Mouse (Mus musculus): Measurements from ENCODE around the gene Atp6v0e. TPM values are rescaled to one million over a fixed set of nuclear protein-coding genes. Genes with fewer than 3 reads are reported as not detected.

The Atp6v0e gene
- total and polyA plus RNA-seq, 3 experiments, result 60.9 to 143 (median 67.2) TPM

DNA sequence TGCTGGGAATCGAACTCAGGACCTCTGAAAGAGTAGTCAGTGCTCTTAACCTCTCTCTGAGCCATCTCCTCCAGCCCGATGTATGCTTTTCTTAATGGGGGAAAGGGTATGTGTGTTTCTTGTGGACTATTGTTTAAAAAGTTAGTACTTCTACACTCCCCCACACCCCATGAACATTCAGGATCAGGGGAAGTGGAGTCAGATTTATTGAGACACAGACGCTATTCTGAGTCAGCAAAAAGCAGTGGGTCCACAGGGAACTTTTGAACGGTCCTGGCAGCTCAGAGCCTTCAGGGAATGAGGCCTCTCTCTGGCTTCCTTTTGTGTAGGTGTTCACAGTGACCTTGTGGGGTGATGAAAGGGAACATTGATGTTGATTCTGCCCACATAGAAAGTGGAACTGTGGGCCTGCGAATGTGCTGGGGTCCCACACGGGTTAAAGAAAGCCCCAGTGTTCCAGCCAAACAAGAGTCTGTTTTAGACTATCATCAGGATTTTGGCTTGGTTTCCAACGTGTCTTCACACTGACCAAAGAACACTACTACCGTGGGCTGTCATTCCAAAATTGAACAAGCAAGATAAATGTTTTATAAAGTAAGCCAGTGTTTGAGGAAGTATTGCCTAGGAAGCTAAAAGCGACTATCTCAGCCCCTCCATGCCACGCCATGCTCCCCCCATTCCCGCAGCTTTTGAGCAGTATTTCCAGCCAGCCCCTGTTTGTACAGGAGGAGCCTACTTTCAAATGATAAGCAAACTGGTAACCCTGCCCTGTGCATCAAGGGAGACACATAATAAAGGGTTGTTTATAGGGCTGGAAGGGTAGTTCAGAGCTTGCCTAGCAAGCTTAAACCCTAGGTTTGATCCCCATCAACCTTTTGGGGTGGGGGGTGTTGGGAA is 42.7 kb downstream of the Atp6v0e start:
- no peak for TF ChIP-seq EP300 (IDR thresholded peaks at IDR 0.05; ENCODE audit: insufficient read depth, low read depth, low read length)
- WGBS, result 33% methylated on average over 11 of the region's 11 CpGs
- Histone ChIP-seq H3K9ac (ENCODE audit: low read depth, low read length) (no peak overlapping the region), H3K27ac (no peak overlapping the region), H3K79me2 (replicated peaks; ENCODE audit: control insufficient read depth, insufficient read depth, low read length) (no peaks in the 10 kb centered on the region), H3K4me1 (ENCODE audit: control insufficient read depth, insufficient read depth, low read length) (peaks cover 2% of the 10 kb centered on the region), H3K36me3 (ENCODE audit: control insufficient read depth, insufficient read depth, low read length) (no peaks in the 10 kb centered on the region), H3K27me3 (ENCODE audit: control insufficient read depth, insufficient read depth, low read length) (no peaks in the 10 kb centered on the region), H3K4me3 (no peak overlapping the region)
- no peak for DNase-seq
- intact Hi-C loops (cut with DNase I), result no loop called here

DNA sequence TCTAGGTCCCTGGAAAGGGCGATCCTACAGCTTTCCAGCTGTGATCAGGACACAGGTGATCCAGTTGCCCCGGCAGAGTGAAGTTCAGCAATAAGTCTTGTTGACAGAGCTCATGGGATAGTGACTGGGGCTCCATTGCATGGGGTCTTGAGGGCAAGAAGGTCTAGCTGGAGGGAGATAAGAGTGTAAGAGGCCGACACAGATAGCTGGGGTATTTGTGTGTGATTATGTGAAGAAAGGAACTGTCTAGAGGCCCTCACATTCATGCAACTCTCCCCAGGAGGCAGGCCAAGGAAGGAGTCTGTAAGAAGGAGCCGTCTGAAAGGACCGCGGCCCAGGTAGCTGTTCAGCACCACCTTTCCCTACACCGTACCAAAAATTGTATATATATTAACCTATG is 44.0 kb downstream of the Atp6v0e start:
- Histone ChIP-seq H3K4me3 (no peak overlapping the region), H3K9ac (ENCODE audit: low read depth, low read length) (no peak overlapping the region), H3K27me3 (ENCODE audit: control insufficient read depth, insufficient read depth, low read length) (no peaks in the 10 kb centered on the region), H3K27ac (no peak overlapping the region), H3K4me1 (ENCODE audit: control insufficient read depth, insufficient read depth, low read length) (peaks cover 2% of the 10 kb centered on the region; the same call in 1 of the 2 replicates), H3K36me3 (ENCODE audit: control insufficient read depth, insufficient read depth, low read length) (no peaks in the 10 kb centered on the region), H3K79me2 (replicated peaks; ENCODE audit: control insufficient read depth, insufficient read depth, low read length) (no peaks in the 10 kb centered on the region)
- WGBS, result 62% methylated on average over 7 of the region's 7 CpGs
- no peak for DNase-seq
- no peak for TF ChIP-seq CTCF (IDR thresholded peaks at IDR 0.05)
- TF ChIP-seq EP300 (IDR thresholded peaks at IDR 0.05; ENCODE audit: insufficient read depth, low read depth, low read length), result no peak
- intact Hi-C loops (cut with DNase I), result no loop called here

DNA sequence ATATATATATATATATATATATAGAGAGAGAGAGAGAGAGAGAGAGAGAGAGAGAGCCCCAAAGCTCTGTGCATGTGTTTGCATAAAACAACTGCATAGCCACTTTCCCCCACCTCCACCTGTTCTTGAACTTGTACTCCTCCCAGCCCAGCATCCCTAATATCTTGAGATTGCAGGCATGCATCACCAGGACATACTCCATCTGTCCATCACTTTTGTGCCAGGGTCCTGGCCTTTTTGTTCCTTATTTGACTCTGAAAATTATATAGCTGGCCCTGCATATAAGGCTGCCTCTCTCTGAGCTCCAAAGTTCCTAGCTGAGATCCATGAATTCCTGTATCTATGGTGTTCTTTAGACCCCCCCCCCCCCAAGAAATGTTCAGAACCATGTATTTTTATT is 45.5 kb downstream of the Atp6v0e start:
- TF ChIP-seq POLR2A (IDR thresholded peaks at IDR 0.05; ENCODE audit: insufficient read depth, low read depth, low read length) (no peak), EP300 (IDR thresholded peaks at IDR 0.05; ENCODE audit: insufficient read depth, low read depth, low read length) (no peak), CTCF (IDR thresholded peaks at IDR 0.05) (no peak)
- no peak for DNase-seq
- intact Hi-C loops (cut with DNase I), result no loop called here
- Histone ChIP-seq H3K27me3 (ENCODE audit: control insufficient read depth, insufficient read depth, low read length) (no peaks in the 10 kb centered on the region), H3K4me3 (no peak overlapping the region), H3K79me2 (replicated peaks; ENCODE audit: control insufficient read depth, insufficient read depth, low read length) (no peaks in the 10 kb centered on the region), H3K36me3 (ENCODE audit: control insufficient read depth, insufficient read depth, low read length) (no peaks in the 10 kb centered on the region), H3K27ac (no peak overlapping the region), H3K9ac (ENCODE audit: low read depth, low read length) (no peak overlapping the region), H3K4me1 (ENCODE audit: control insufficient read depth, insufficient read depth, low read length) (peaks cover 2% of the 10 kb centered on the region; the same call in 1 of the 2 replicates)

DNA sequence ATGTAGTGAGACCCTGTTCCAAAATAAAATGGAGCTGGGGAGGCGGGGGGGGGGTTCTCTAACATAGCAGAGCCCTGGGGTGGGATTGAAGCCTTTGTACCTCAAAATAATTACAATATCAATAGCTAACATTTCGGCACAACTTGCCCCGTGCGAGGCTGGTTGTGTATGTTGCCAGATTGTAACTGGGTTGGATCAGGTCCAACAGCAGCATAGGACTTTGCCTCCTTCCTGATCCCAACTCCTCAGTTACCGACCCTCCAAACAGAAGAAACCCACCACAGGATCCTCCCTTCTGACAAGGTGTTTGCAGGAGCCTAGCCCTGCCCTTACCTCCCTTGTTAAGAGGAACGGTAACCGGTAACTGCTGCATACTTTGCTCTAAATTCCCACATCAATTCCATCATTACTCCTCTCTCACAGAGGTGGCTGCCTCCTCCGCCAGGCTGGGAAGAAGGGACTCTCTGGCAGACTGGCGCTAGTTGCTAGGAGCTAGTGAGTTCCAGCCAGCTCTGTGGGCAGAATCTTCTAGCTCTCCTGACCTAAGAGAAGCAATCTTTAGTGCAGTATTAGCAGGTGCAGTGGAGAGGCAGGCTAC is 46.1 kb downstream of the Atp6v0e start:
- TF ChIP-seq EP300 (IDR thresholded peaks at IDR 0.05; ENCODE audit: insufficient read depth, low read depth, low read length), result no peak
- TF ChIP-seq POLR2A (IDR thresholded peaks at IDR 0.05; ENCODE audit: insufficient read depth, low read depth, low read length), result no peak
- no peak for TF ChIP-seq CTCF (IDR thresholded peaks at IDR 0.05)
- no peak overlapping the region for H3K4me3 ChIP-seq
- H3K27ac ChIP-seq, result no peak overlapping the region
- 40% methylated on average over 9 of the region's 9 CpGs for WGBS
- no peaks in the 10 kb centered on the region for H3K27me3 ChIP-seq (ENCODE audit: control insufficient read depth, insufficient read depth, low read length)
- H3K4me1 ChIP-seq (ENCODE audit: control insufficient read depth, insufficient read depth, low read length), result peaks cover 3% of the 10 kb centered on the region
- no peak for DNase-seq
- no peaks in the 10 kb centered on the region for H3K79me2 ChIP-seq (replicated peaks; ENCODE audit: control insufficient read depth, insufficient read depth, low read length)
- intact Hi-C loops (cut with DNase I), result no loop called here
- no peaks in the 10 kb centered on the region for H3K36me3 ChIP-seq (ENCODE audit: control insufficient read depth, insufficient read depth, low read length)
- H3K9ac ChIP-seq (ENCODE audit: low read depth, low read length), result no peak overlapping the region

DNA sequence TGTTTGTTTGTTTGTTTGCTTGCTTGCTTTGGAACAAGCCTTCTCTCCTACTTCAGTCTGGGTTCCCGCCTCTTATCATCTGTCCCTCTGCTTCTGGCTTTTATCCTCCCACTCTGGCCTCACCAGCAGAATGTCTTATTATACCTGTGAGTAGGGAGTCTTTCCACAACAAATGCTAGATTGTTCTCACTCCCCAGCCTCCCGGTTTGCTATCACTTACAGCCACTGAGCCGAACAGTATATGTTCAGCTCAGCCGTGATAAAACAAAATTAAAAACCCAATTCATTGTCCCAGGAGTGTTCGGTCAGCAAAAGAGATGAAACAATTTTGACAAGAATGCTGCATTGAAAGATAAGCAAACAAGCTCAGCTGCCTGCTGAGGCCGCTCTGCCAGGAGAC is 47.0 kb downstream of the Atp6v0e start:
- Histone ChIP-seq H3K4me1 (ENCODE audit: control insufficient read depth, insufficient read depth, low read length) (peaks cover 6% of the 10 kb centered on the region), H3K36me3 (ENCODE audit: control insufficient read depth, insufficient read depth, low read length) (no peaks in the 10 kb centered on the region), H3K27ac (no peak overlapping the region), H3K79me2 (replicated peaks; ENCODE audit: control insufficient read depth, insufficient read depth, low read length) (no peaks in the 10 kb centered on the region), H3K9ac (ENCODE audit: low read depth, low read length) (no peak overlapping the region), H3K4me3 (no peak overlapping the region), H3K27me3 (ENCODE audit: control insufficient read depth, insufficient read depth, low read length) (no peaks in the 10 kb centered on the region)
- WGBS, result 40% methylated on average over 6 of the region's 6 CpGs
- DNase-seq, result no peak
- TF ChIP-seq EP300 (IDR thresholded peaks at IDR 0.05; ENCODE audit: insufficient read depth, low read depth, low read length) (no peak), POLR2A (IDR thresholded peaks at IDR 0.05; ENCODE audit: insufficient read depth, low read depth, low read length) (no peak), CTCF (IDR thresholded peaks at IDR 0.05) (no peak)
- intact Hi-C loops (cut with DNase I), result loop anchor here (5.0 kb wide), 2 partner anchors 33 to 458 kb away; partner anchors contain the start of gene Luc7l

DNA sequence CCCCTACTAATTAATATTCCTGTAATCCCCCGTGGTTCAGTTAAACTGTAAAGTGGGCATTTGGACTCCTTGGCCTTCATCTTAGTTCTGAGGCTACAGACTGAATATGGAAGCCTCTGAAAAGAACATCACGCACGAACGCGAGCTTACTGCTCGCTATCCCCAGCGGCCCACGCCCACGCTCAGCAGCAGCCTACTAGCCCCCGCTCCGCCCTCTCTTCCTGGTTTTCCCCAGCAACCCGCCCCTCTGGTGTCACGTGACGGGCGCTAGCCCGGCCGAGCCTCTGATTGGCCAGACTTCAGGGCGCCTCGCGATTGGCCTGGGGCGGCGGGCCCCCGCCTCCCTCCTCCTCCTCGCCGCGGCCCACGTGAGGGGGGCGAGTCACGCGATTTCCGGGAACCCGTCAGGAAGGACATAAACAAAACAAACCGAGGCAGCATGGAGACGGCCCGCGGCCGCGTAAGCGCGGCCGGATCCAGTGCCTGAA is 52.3 kb downstream of the Atp6v0e start, which contains the start of gene Crebrf:
Gene Crebrf (plus strand): TSS at position 380 of the 488 bp plus-strand sequence.
- peak within 1 kb of the TSS; percentile 93 for H3K27ac ChIP-seq
- WGBS, result under 1% methylated on average over 41 of the region's 41 CpGs
- peak within 1 kb of the TSS; percentile 98 for H3K4me3 ChIP-seq
- H3K9ac ChIP-seq (ENCODE audit: low read depth, low read length), result peak within 1 kb of the TSS; percentile 89
- peaks cover 3% of the 10 kb centered on the region for H3K4me1 ChIP-seq (ENCODE audit: control insufficient read depth, insufficient read depth, low read length)
- intact Hi-C loops (cut with DNase I), result loop anchor here (2.0 to 5.0 kb wide), 2 partner anchors 55 to 217 kb away; partner anchors contain the start of gene Phf1
- peak; percentile 98 to 99 for DNase-seq
- TF ChIP-seq POLR2A (IDR thresholded peaks at IDR 0.05; ENCODE audit: insufficient read depth, low read depth, low read length) (peak; percentile 86), CTCF (IDR thresholded peaks at IDR 0.05) (no peak)
- no peaks in the 10 kb centered on the region for H3K27me3 ChIP-seq (ENCODE audit: control insufficient read depth, insufficient read depth, low read length)
- H3K79me2 ChIP-seq (replicated peaks; ENCODE audit: control insufficient read depth, insufficient read depth, low read length), result no peaks in the 10 kb centered on the region; the same call in 1 of the 2 replicates
- H3K36me3 ChIP-seq (ENCODE audit: control insufficient read depth, insufficient read depth, low read length), result peaks cover 3% of the 10 kb centered on the region; the same call in 1 of the 2 replicates
